Comparison of ENCODE assay signal across 9 mouse cellular contexts in the genomic region with DNA sequence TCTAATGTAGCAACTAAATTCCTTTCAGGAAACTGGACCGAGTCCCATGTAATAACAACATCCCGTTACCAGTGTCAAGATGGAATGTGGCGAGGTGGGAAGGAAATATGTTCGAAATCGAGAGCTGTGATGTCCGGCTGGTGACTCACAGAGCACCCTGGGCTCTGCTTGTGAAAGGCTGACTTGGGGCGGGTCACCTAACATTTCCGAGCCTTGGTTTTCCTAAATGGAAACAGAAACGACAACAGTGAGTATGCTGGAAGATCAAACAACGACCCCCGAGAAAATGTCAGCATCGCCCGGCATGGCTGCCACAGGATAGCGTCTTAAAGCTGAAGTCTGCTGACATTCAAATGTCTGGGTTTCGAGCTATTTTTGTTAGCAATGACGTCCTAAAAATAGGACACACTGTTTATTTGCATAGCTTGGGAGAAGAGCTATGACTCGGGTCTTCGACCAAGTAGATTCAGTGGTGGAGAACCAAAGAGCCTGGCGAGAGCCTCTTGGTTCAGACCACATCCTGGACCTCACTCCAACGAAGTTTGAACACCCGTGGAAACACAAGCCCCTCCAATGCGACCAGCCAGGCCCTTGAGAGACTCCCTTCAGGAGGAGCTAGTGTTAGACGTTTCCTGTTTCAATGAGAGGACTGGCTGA. TPM values are rescaled to one million over a fixed set of nuclear protein-coding genes. Genes with fewer than 3 reads are reported as not detected.
A peak's percentile ranks its signal among the peaks of the same experiment; 100 is the strongest.
DNase-seq lines count a peak whose midpoint lies in the region; ATAC-seq and TF ChIP-seq lines count a peak whose summit lies in the region.
"Had no signal": no experiment of that assay in that cellular context is flagged by ENCODE, and none has a peak within 500 bp of the region (broad histone marks: within the 10 kb centered on the region; RNA-seq: fewer than 3 reads in every experiment).

No protein-coding gene starts in this region.

- in situ Hi-C loops in CH12.LX (cut with MboI; ENCODE audit: low pct_ligation_motif_present, low pct_unique_long_range_greater_than_20kb, low sequenced_read_pairs), result no loop called here

- no peaks in the 10 kb centered on the region for H3K27me3 ChIP-seq in CH12.LX (replicated peaks)
- no peaks in the 10 kb centered on the region for H3K27me3 ChIP-seq in embryonic facial prominence, embryonic 15.5 days
- no peaks in the 10 kb centered on the region for H3K27me3 ChIP-seq in lung, embryonic 16.5 days (ENCODE audit: control insufficient read depth, insufficient read depth, low read depth, low read length)
- H3K27me3 ChIP-seq in forebrain, embryonic 11.5 days (ENCODE audit: control insufficient read depth, insufficient read depth, low read length), result no peaks in the 10 kb centered on the region
- H3K27me3 ChIP-seq: limb, embryonic 15.5 days had no signal

- TF ChIP-seq POLR2A in CH12.LX (IDR thresholded peaks at IDR 0.05; ENCODE audit: low read depth, low read length), result peak; percentile 51

- WGBS in embryonic facial prominence, embryonic 15.5 days, result 40% methylated on average over 23 of the region's 23 CpGs
- WGBS in lung, embryonic 16.5 days, result 20% methylated on average over 23 of the region's 23 CpGs
- WGBS in forebrain, embryonic 11.5 days, result 84% methylated on average over 23 of the region's 23 CpGs

- dilution Hi-C loops in CH12.LX (cut with MboI; ENCODE audit: extremely low pct_ligation_motif_present, extremely low pct_unique_long_range_greater_than_20kb, low sequenced_read_pairs), result no loop called here

- intact Hi-C loops in heart, postnatal 36 days (cut with DNase I), result loop anchor here (2.0 kb wide), 3 partner anchors 28 to 66 kb away; a partner anchor contains a TSS

- peak overlapping the region; percentile 19; the same call in 1 of the 2 replicates for H3K27ac ChIP-seq in CH12.LX (ENCODE audit: insufficient read depth, low read depth)
- H3K27ac ChIP-seq in embryonic facial prominence, embryonic 15.5 days (replicated peaks), result no peak overlapping the region
- H3K27ac ChIP-seq in lung, embryonic 16.5 days (ENCODE audit: low read length), result peak overlapping the region; percentile 94
- H3K27ac ChIP-seq in forebrain, embryonic 11.5 days (ENCODE audit: low read depth, low read length), result no peak overlapping the region
- H3K27ac ChIP-seq: limb, embryonic 15.5 days had no signal

- peak; percentile 78 for TF ChIP-seq EP300 in CH12.LX (IDR thresholded peaks at IDR 0.05; ENCODE audit: low read length)

- no peaks in the 10 kb centered on the region for H3K79me2 ChIP-seq in CH12.LX (replicated peaks; ENCODE audit: control insufficient read depth, extremely low read depth, insufficient read depth, poor library complexity, severe bottlenecking)

- ATAC-seq in embryonic facial prominence, embryonic 15.5 days (ENCODE audit: insufficient number of reproducible peaks, low FRiP score, low TSS enrichment, low read depth), result no peak
- peak; percentile 90 for ATAC-seq in lung, embryonic 16.5 days (ENCODE audit: low read depth)
- ATAC-seq in forebrain, embryonic 11.5 days (replicated peaks; ENCODE audit: low FRiP score), result no peak

- peaks cover 4 to 17% of the 10 kb centered on the region in 2 experiments; a peak in 3 of 4 replicates for H3K4me1 ChIP-seq in CH12.LX (ENCODE audit: control insufficient read depth in 1 of 2, insufficient read depth in 2 of 2)
- H3K4me1 ChIP-seq in embryonic facial prominence, embryonic 15.5 days, result peaks cover 7% of the 10 kb centered on the region; the same call in 1 of the 2 replicates
- H3K4me1 ChIP-seq in lung, embryonic 16.5 days (replicated peaks; ENCODE audit: control insufficient read depth, insufficient read depth, low read length), result peaks cover 23% of the 10 kb centered on the region
- H3K4me1 ChIP-seq in forebrain, embryonic 11.5 days (replicated peaks; ENCODE audit: control insufficient read depth, insufficient read depth, low read length), result no peaks in the 10 kb centered on the region

- H3K9me3 ChIP-seq in CH12.LX (replicated peaks; ENCODE audit: low read length), result no peaks in the 10 kb centered on the region
- no peaks in the 10 kb centered on the region for H3K9me3 ChIP-seq in embryonic facial prominence, embryonic 15.5 days (replicated peaks)
- H3K9me3 ChIP-seq in lung, embryonic 16.5 days (ENCODE audit: control insufficient read depth, low read length), result no peaks in the 10 kb centered on the region
- no peaks in the 10 kb centered on the region for H3K9me3 ChIP-seq in forebrain, embryonic 11.5 days (ENCODE audit: control insufficient read depth, low read length)
- H3K9me3 ChIP-seq: limb, embryonic 15.5 days had no signal

- H3K4me2 ChIP-seq in CH12.LX (ENCODE audit: insufficient read depth, low read depth, poor library complexity, severe bottlenecking), result peak overlapping the region; percentile 71
- peak overlapping the region; percentile 32 for H3K4me2 ChIP-seq in embryonic facial prominence, embryonic 15.5 days (replicated peaks)
- H3K4me2 ChIP-seq in lung, embryonic 16.5 days (ENCODE audit: low read depth, low read length), result peak overlapping the region; percentile 52
- no peak overlapping the region for H3K4me2 ChIP-seq in forebrain, embryonic 11.5 days (ENCODE audit: low read depth, low read length, severe bottlenecking)
- H3K4me2 ChIP-seq: limb, embryonic 15.5 days had no signal

- TF ChIP-seq RAD21 in CH12.LX (IDR thresholded peaks at IDR 0.05; ENCODE audit: low read depth, low read length), result no peak; the same call in none of the 2 replicates

- H3K4me3 ChIP-seq in CH12.LX (replicated peaks in 1 of 3; ENCODE audit: low read depth in 2 of 3, low read length in 2 of 3, poor library complexity in 1 of 3), result no peak overlapping the region
- 0 out of 2 replicates have a peak overlapping the region, but pooled peaks have one; percentile 2 for H3K4me3 ChIP-seq in embryonic facial prominence, embryonic 15.5 days (replicated peaks)
- peak overlapping the region; percentile 27 for H3K4me3 ChIP-seq in lung, embryonic 16.5 days (ENCODE audit: low read length)
- no peak overlapping the region for H3K4me3 ChIP-seq in forebrain, embryonic 11.5 days (ENCODE audit: low read depth, low read length)
- H3K4me3 ChIP-seq: limb, embryonic 15.5 days had no signal

- H3K36me3 ChIP-seq in CH12.LX (replicated peaks in 1 of 2; ENCODE audit: control insufficient read depth in 1 of 2, insufficient read depth in 1 of 2, low read length in 1 of 2), result no peaks in the 10 kb centered on the region
- no peaks in the 10 kb centered on the region for H3K36me3 ChIP-seq in embryonic facial prominence, embryonic 15.5 days
- no peaks in the 10 kb centered on the region for H3K36me3 ChIP-seq in lung, embryonic 16.5 days (ENCODE audit: control insufficient read depth, insufficient read depth, low read length)
- no peaks in the 10 kb centered on the region for H3K36me3 ChIP-seq in forebrain, embryonic 11.5 days (ENCODE audit: control insufficient read depth, insufficient read depth, low read length)
- H3K36me3 ChIP-seq: limb, embryonic 15.5 days had no signal

- H3K9ac ChIP-seq in CH12.LX (ENCODE audit: insufficient read depth, low read depth), result peak overlapping the region; percentile 42; the same call in 1 of the 2 replicates
- no peak overlapping the region for H3K9ac ChIP-seq in embryonic facial prominence, embryonic 15.5 days
- peak overlapping the region; percentile 42 for H3K9ac ChIP-seq in lung, embryonic 16.5 days (ENCODE audit: low read length)
- no peak overlapping the region for H3K9ac ChIP-seq in forebrain, embryonic 11.5 days (ENCODE audit: low read length)
- H3K9ac ChIP-seq: limb, embryonic 15.5 days had no signal

- no peak for TF ChIP-seq CTCF in CH12.LX (conservative IDR thresholded peaks at IDR 0.05 in 1 of 2, IDR thresholded peaks at IDR 0.05 in 1 of 2; ENCODE audit: low read depth in 2 of 2, low read length in 2 of 2)

- peak; percentile 83 for DNase-seq in CH12.LX (ENCODE audit: extremely low read depth)
- peak; percentile 56 to 71 for DNase-seq in heart, postnatal 36 days
- DNase-seq in layer of hippocampus, postnatal 25 days (ENCODE audit: extremely low spot score in 1 of 2, low spot score in 1 of 2), result no peak
- no peak for DNase-seq in retina, postnatal 1 day
- DNase-seq in forebrain, embryonic 11.5 days (ENCODE audit: low spot score), result no peak
- DNase-seq: adrenal gland, postnatal 14 days had no signal

TF ChIP-seq in CH12.LX, 34 proteins besides CTCF, POLR2A, EP300 and RAD21 (continues in another document):
- 0 out of 2 replicates have a peak, but pooled peaks have one; percentile 61 for TF ChIP-seq MAFK (IDR thresholded peaks at IDR 0.05; ENCODE audit: insufficient replicate concordance, low read length)
- TF ChIP-seq MAX (IDR thresholded peaks at IDR 0.05; ENCODE audit: low read length), result peak; percentile 76
- peak; percentile 64; the same call in 1 of the 2 replicates for TF ChIP-seq TCF12 (IDR thresholded peaks at IDR 0.05; ENCODE audit: low read depth, low read length)
- 0 out of 2 replicates have a peak, but pooled peaks have one; percentile 23 for TF ChIP-seq JUN (IDR thresholded peaks at IDR 0.05; ENCODE audit: insufficient read depth, low read depth, low read length)
- peak; percentile 39; the same call in 1 of the 2 replicates for TF ChIP-seq HCFC1 (IDR thresholded peaks at IDR 0.05; ENCODE audit: low read depth, low read length)
- peak; percentile 36; the same call in 1 of the 2 replicates for TF ChIP-seq RCOR1 (conservative IDR thresholded peaks at IDR 0.05; ENCODE audit: low read depth, low read length)
- peak; percentile 60; the same call in 1 of the 2 replicates for TF ChIP-seq SIN3A (IDR thresholded peaks at IDR 0.05; ENCODE audit: low read length)
- TF ChIP-seq SMC3 (IDR thresholded peaks at IDR 0.05; ENCODE audit: low read depth, low read length), result 0 out of 2 replicates have a peak, but pooled peaks have one; percentile 3
- 0 out of 2 replicates have a peak, but pooled peaks have one; percentile 38 for TF ChIP-seq ZMIZ1 (IDR thresholded peaks at IDR 0.05; ENCODE audit: low read depth, low read length)
- no peak for TF ChIP-seq MAZ (IDR thresholded peaks at IDR 0.05; ENCODE audit: low read depth, low read length)
- no peak for TF ChIP-seq KAT2A (IDR thresholded peaks at IDR 0.05; ENCODE audit: insufficient replicate concordance, low read length)
- TF ChIP-seq CHD2 (IDR thresholded peaks at IDR 0.05; ENCODE audit: low read length), result no peak
- no peak for TF ChIP-seq E2F4 (IDR thresholded peaks at IDR 0.05; ENCODE audit: insufficient replicate concordance, low read depth, low read length)
- no peak for TF ChIP-seq USF1 (IDR thresholded peaks at IDR 0.05; ENCODE audit: low read depth, low read length)

RNA-seq across cellular contexts. Expression of a gene that starts 28.0 kb away (rescaled TPM):
- total RNA-seq in CH12.LX (2012; rRNA removed), result 7.8 and 8.1 TPM in 2 replicates
- 13.8 and 15.7 TPM in 2 replicates for total RNA-seq in CH12.LX (2014; rRNA removed)
- 12.0 and 16.3 TPM in 2 replicates for polyA plus RNA-seq in CH12.LX (2012; ENCODE audit: insufficient read length, low read depth)
- 64.9 and 74.6 TPM in 2 replicates for polyA plus RNA-seq in embryonic facial prominence, embryonic 15.5 days (2015; fragmentation: Nextera tagmentation; extraction: Ambion mirVana)
- 10 to 100 TPM; 44.7 to 57.0 TPM for total RNA-seq in heart, postnatal 36 days (2021)
- polyA plus RNA-seq in lung, embryonic 16.5 days (2015; fragmentation: Nextera tagmentation; extraction: Ambion mirVana), result 90.3 and 93.1 TPM in 2 replicates
- 10 to 100 TPM; 34.7 to 42.2 TPM for total RNA-seq in layer of hippocampus, postnatal 25 days (2021)
- 52.5 and 57.2 TPM in 2 replicates for polyA plus RNA-seq in forebrain, embryonic 11.5 days (2014; fragmentation: Nextera tagmentation; extraction: Ambion mirVana)

Comparison
In these comparisons a context has a peak if more than half of its experiments do, and no peak if none do; other contexts are left out.
1. DNase-seq: peak in CH12.LX (single experiment) and heart, postnatal 36 days (2 of 2); none in layer of hippocampus, postnatal 25 days (0 of 2), retina, postnatal 1 day (single experiment) and forebrain, embryonic 11.5 days (single experiment).
2. H3K27ac ChIP-seq: peak in CH12.LX (single experiment) and lung, embryonic 16.5 days (single experiment); none in embryonic facial prominence, embryonic 15.5 days (single experiment) and forebrain, embryonic 11.5 days (single experiment).
3. H3K4me3 ChIP-seq: peak in embryonic facial prominence, embryonic 15.5 days (single experiment) and lung, embryonic 16.5 days (single experiment); none in CH12.LX (0 of 3) and forebrain, embryonic 11.5 days (single experiment).
4. H3K9ac ChIP-seq: peak in CH12.LX (single experiment) and lung, embryonic 16.5 days (single experiment); none in embryonic facial prominence, embryonic 15.5 days (single experiment) and forebrain, embryonic 11.5 days (single experiment).